Mouse (Mus musculus) lung, postnatal 25 days (tissue): ENCODE data around the gene Tbc1d17.

Source experiments
- DNase-seq: peaks from one replicate; pipeline ENCODE4 v3.0.0; 2022; ENCODE audit warnings: low spot score

Tbc1d17 gene

DNA sequence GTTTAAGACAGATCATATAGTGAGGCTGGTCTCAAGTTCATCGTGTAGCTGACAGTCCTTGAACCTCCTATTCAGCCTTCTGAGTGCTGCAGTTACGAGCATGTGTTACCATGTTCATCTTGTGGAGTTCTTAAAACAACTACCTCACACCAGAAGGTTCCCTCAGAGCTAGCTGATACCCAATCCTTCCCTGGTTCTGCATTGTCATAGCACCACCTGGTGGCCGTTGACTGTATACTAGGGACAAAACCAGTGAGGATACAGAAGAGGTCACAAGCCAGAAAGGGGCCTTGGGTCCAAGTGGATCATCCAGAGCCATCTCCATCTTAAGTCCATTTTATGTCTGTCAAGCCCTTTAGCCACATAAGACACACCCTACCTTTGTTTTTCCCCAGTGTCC lies 24.0 kb downstream of the Tbc1d17 start:
- peak; percentile 82 for DNase-seq

GRCm38 (mm10) chr7:44823409-44823808 lies 25.5 kb downstream of the Tbc1d17 start:
- DNase-seq = no peak

DNA sequence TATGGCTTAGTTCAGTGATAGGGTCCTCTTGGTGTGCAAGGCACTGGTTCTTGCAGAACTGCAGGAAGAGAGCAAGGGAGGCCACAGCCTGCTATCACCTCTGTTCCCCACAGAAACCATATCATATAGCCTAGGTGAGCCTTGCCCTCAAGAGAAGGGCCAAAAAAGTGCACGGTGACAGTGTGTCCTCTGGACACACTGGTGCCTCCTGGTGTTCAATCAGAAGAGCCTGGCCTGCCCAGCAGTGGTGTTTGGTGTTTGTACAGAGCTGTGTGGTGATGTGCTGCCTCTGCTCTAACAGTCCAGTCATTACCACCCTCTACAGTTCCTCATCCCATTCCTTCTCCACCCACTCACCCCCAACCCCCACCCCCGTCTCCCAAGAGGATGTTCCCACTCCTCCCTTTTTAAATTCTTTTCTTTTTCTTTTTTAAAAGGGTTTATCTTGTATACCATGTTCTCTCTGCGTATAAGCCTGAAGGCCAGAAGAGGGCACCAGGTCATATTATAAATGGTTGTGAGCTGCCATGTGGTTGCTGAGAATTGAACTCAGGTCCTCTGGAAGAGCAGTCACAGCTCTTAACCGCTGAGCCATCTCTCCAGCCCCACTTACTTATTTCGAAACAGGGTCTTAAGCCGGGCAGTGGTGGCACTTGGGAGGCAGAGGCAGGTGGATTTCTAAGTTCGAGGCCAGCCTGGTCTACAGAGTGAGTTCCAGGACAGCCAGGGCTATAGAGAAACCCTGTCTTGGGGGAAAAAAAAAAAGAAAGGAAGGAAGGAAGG lies 27.0 kb downstream of the Tbc1d17 start:
- no peak for DNase-seq

DNA sequence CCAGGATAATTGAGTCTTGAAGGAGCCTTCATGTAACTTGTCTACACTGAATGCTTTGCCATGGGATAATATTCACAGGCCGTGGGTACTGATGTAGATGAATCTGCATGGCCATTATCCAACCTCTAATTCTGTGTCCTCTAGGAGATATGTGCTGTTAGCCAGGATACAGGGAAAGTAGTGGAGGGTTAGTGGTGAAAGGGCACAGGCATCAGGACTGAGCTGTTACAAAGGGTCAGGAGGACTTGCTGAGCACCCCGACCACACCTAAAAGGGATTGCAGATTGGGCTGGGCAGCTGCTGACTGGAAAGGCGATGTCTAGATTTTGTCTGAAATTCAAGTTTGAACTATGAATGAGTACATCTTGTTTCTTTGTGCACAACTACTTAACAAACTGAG lies 28.4 kb downstream of the Tbc1d17 start:
- DNase-seq = no peak

GRCm38 (mm10) chr7:44819863-44820262 lies 29.0 kb downstream of the Tbc1d17 start:
- DNase-seq = no peak

GRCm38 (mm10) chr7:44819391-44819790 lies 29.5 kb downstream of the Tbc1d17 start:
- no peak for DNase-seq

DNA sequence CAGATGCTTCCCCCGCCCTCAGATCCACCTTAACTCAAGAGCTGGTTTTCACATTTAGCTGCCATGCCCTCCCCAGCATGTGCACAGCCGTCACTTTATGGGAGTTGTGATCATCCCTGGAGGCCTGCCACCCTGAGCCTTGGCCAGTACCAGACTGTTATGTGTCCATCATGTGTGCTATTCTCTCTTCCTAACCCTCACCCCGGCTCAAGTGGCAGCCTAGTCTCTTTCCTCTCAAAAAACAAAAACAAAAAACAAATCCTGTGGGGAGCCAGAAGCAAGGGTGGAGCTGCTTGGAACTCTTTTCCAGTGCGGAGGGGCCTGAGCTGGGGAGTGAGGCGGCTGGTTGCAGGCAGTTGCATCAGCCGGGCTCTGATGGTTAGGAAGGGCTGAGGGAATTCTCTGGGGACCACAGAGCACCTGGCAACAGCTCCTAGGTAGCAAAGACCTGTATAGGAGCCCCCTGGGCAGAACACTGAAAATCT lies 30.1 kb downstream of the Tbc1d17 start:
- no peak for DNase-seq

DNA sequence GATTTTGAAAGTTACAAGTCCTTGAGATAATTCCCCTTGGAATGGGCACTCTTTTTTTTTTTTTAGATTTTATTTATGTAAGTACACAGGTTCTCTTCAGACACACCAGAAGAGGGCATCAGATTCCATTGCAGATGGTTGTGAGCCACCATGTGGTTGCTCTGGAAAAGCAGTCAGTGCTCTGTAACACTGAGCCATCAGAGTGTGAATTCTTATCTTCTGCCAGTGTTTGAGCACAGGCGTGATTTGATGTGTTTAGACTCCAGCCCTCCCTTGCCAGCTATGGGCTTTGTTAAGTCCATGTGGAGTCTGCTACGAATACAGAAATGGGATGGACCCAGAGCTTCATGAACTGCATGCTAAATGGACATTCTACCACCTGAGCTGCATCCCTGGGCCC lies 30.7 kb downstream of the Tbc1d17 start:
- peak; percentile 43 for DNase-seq

DNA sequence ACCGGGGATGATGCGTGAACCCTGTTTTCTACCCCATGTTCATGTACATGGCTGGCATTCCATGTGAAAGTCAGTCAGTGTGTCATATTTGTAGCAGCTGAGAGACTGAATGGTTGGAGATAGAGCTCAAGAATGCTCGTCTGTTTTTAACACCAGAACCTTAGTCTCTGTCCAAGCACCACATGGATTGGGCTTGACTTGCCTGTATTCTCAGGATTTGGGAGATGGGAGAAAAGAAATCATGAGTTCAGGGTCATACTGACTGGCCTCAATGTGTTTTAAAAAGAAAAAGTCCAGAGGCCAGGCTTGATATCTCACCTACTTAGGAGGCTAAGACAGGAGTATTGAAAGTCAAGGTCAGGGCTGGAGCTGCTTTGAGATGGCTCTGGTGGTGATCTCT lies 31.4 kb downstream of the Tbc1d17 start:
- no peak for DNase-seq

DNA sequence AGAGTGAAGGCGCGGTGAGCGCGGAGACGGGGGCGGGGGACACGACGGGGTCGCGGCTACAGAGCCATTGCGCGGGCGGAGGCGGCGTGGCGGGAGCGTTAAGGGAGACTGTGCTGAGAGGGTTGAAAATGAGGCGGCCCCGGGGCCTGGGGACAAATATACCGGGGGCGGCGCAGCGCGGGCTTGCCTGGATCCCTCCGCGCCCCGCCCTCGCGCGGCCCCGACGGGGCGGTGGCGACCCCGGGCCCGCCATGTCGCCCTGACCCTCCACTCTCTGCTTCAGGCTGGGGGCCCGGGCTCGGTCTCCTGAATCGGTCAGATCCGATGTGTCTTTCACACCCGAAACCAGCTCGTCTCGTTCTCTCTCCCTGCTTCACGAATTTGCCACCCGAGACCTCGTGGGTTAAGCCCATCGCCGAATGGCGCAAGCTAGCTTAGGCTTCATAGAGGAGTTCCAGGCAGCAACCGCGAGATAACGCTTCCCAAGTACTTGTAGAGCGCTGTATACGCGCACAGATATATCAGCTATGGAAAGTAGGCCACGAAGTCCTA lies 32.3 kb downstream of the Tbc1d17 start, which contains the start of gene Atf5:
TSS of gene Atf5 (minus strand) at position 189 of the 552 bp plus-strand sequence.
- peak; percentile 39 for DNase-seq

- peak; percentile 99 for DNase-seq
Observed at GRCm38 (mm10) chr7:44815721-44816469, 33.0 kb downstream of the Tbc1d17 start, which contains the start of the genes Nup62 and Il4i1. Gene Nup62, plus strand, starts transcription at chr7:44816088. Gene Il4i1, plus strand, starts transcription at chr7:44816387.

DNA sequence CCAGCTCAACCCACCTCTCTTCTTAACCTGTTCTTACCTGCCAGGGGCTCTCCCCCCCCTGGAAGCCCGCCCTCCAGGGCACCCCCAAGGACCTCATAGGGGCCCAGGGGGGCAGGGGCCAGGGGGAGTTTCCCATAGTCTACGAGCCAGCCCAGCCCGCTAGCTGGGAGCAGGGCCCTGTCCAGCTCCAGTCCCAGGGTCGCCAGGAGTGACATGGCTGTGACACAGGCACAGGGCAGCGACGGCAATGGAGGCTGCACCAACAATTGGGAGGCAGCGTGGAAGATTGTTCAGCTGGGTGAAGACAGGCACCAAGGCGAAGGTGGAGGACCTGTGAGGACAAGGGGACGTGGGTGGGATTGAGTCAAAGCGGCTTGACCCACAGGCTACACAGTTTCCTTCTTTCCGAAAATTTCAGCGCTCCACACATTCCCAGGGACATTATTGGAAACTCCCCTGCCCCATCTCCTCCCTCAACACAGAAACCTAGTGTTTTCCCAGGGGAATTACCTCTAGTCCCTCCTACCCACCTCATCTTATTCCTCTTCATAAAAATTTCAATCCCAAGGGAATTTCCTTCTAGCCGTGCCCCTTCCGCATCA lies 33.8 kb downstream of the Tbc1d17 start:
- DNase-seq = no peak

DNA sequence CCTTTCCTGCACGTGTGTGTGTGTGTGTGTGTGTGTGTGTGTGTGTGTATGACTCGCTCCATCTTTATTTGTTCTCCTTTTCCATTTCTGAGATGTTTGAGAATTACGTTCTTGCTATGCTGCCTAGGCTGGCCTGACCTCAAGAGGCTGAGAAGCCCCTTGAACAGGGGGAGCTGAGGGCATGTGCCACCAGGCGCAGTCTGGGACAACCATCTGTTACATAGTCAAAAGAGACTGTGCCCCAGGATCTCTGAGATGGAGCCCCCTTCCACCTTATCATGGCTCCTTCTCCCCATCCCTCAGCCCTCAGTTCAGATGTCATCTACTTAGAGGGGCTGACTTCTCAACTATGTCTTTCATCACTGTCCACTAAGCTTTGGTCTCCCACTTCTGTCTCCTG lies 34.5 kb downstream of the Tbc1d17 start:
- DNase-seq = no peak

DNA sequence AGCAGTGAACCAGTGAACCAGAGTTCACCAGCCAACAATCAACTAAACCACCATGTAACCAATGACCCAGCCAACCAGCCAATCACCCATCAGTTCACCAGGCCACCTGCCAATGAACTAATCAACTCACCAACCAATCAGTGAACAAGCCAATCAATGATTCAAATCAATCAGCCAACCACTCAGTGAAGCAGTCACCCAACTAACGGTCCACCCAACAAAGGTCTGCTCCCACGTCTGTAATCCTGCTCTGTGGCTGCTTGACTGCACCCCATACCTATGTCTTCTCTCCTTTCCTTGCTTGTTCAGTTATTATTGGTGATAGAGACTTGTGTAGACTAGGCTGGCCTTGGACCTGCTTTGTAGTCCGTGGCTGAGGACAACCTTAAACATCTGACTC lies 34.9 kb downstream of the Tbc1d17 start:
- no peak for DNase-seq

- no peak for DNase-seq
Observed at GRCm38 (mm10) chr7:44812651-44813325, 36.1 kb downstream of the Tbc1d17 start.

DNA sequence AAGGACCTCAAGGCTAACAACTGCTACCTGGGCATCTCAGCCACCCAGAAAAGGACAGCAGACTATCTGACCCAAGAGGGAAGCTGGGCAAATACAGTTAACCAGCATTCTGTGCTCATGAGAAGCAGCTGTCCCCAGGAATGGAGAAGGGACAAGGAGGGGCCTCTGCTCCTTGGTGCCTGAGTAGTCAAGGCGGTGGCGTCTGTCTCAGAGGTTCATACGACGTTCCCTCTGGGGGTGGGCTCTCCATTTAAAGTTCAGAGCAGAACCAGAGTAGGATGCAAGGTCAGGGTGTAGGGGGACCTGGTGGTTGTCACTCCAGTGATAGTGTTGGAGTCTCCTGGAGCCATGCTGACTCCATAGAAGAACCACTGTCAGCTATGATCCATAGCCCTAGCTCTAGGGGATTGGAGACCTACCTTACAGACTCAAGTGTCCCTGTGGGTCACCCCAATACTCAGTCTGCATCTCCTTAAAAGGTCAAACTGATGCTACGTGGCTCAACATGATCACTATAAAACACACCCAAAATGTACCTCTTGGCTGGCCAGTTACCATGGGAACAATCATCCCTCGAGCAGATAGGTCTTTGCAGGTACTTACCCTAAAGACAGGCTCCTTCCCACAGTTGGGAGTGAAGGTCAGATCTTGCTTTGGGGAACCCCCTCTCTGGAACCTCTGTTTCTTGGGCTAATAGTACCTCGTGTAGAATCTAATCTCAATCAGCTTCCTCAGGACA lies 37.9 kb downstream of the Tbc1d17 start:
- DNase-seq = no peak

DNA sequence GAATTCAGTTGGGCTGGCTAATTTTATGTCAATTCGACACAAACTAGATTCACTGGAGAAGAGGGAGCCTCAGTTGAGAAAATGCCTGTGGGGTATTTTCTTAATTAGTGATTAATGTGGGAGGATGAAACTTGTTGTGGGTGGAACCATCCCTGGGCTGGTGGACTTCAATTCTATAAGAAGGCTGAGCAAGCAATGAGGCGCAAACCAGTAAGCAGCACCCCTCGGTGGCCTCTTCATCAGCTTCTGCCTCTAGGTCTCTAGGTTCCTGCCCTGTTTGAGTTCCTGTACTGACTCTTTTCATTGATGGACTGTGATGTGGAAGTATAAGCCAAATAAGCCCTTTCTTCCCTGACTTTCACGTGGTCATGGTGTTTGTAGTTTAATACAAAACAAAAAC lies 38.5 kb downstream of the Tbc1d17 start:
- DNase-seq = no peak

DNA sequence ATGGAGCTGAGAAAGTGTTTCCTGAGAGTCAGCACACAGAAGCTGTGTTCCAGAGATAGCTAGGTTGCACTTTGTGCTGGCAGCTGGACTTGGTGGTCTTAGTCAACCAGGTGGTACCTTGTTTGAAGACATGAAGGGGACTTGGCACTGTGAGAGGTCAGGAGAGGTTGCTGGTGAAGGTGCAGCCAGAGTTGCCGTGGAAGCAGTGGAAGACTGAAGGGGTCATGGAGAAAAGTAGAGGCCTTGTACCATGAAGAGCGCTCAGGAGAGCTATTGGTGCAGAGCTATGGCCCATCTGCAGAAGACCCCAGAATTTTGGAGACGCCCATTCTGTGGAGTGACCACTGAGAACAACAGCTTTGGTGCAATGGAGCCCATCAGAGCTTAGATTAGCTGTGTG lies 39.4 kb downstream of the Tbc1d17 start:
- no peak for DNase-seq

- no peak for DNase-seq
Observed at GRCm38 (mm10) chr7:44808927-44809326, 40.0 kb downstream of the Tbc1d17 start.

DNA sequence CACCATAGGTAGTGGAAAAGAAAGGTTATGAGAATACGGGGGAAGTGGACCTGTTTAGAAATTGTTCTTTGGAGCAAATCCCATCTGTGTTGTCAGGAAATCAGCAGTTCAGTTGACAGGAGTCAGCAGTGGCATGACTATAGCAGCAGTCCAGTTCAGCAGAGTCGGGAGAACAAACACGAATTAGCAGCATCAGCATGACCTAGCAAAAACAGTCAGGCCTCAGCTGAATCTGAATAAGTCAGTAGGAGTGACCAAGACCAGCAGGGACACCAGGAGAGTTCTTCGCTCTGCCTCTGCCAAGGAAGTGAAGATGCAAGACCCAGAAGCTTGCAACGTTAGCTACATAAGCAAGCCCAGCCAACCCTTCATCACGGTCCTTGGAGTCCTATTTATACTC lies 56.1 kb downstream of the Tbc1d17 start:
- DNase-seq = no peak

GRCm38 (mm10) chr7:44790066-44790465 lies 58.8 kb downstream of the Tbc1d17 start:
- DNase-seq = no peak
